Mouse (Mus musculus) embryonic facial prominence, embryonic 12.5 days (tissue): Measurements from ENCODE around the gene Cobll1. TPM values are rescaled to one million over a fixed set of nuclear protein-coding genes. Genes with fewer than 3 reads are reported as not detected.

Experiments used
- ATAC-seq: fragments of 200-750 bp; cut with Nextera tagmentation; 2 replicates; pipeline ENCODE4 v1.8.0; 2017; ENCODE audit not compliant: insufficient number of reproducible peaks, insufficient read depth, low FRiP score, low TSS enrichment
- H3K27ac ChIP-seq: fragments of 300-500 bp; sonication (generic); 2 replicates; pipeline ENCODE4 v1.5.1; 2016; ENCODE audit warnings: mild to moderate bottlenecking
- H3K27me3 ChIP-seq: fragments of 300-500 bp; sonication (generic); 2 replicates; pipeline ENCODE4 v1.6.1; 2016; ENCODE audit warnings: mild to moderate bottlenecking, moderate library complexity
- H3K36me3 ChIP-seq: fragments of 300-500 bp; sonication (generic); 2 replicates; pipeline ENCODE4 v1.6.1; 2016; ENCODE audit warnings: mild to moderate bottlenecking
- H3K4me1 ChIP-seq: fragments of 300-500 bp; sonication (generic); 2 replicates; pipeline ENCODE4 v1.6.1; 2016
- H3K4me2 ChIP-seq: fragments of 300-500 bp; sonication (generic); replicated peaks from 2 replicates; pipeline ENCODE4 v1.6.1; 2016; ENCODE audit warnings: mild to moderate bottlenecking, moderate library complexity
- H3K4me3 ChIP-seq: fragments of 300-500 bp; sonication (generic); 2 replicates; pipeline ENCODE4 v1.5.1; 2016; ENCODE audit warnings: mild to moderate bottlenecking
- H3K9ac ChIP-seq: fragments of 300-500 bp; sonication (generic); 2 replicates; pipeline ENCODE4 v1.6.1; 2016; ENCODE audit warnings: mild to moderate bottlenecking, moderate library complexity
- H3K9me3 ChIP-seq: fragments of 300-500 bp; sonication (generic); 2 replicates; pipeline ENCODE4 v1.6.1; 2016; ENCODE audit warnings: mild to moderate bottlenecking, moderate library complexity
- WGBS: fragments of 180-500 bp; shearing (Covaris S2); methylation state at CpG from one replicate; pipeline ENCODE4 v1.1.7; 2016; 5-methylcytosine and 5-hydroxymethylcytosine counted together
- polyA plus RNA-seq: library from polyadenylated mRNA; unstranded; fragments of >200 nt; fragmentation: Nextera tagmentation; extraction: Ambion mirVana; gene quantifications from 2 replicates; pipeline ENCODE4 v1.2.1, GENCODE M21; 2016

Cobll1 gene
- polyA plus RNA-seq, 1 experiment from 2014 or later, result 3.3 TPM

GRCm38 (mm10) chr2:65228426-65228825, 10.8 kb downstream of the Cobll1 start:
- no peaks in the 10 kb centered on the region for H3K27me3 ChIP-seq
- no peaks in the 10 kb centered on the region for H3K36me3 ChIP-seq
- H3K9me3 ChIP-seq, result no peaks in the 10 kb centered on the region
- no peak overlapping the region for H3K9ac ChIP-seq
- H3K4me1 ChIP-seq, result no peaks in the 10 kb centered on the region
- WGBS, result 55% methylated on average over 7 of the region's 7 CpGs
- ATAC-seq, result no peak
- no peak overlapping the region for H3K27ac ChIP-seq
- no peak overlapping the region for H3K4me3 ChIP-seq
- H3K4me2 ChIP-seq, result no peak overlapping the region

- H3K4me1 ChIP-seq, result no peaks in the 10 kb centered on the region
- WGBS, result 84% methylated on average over 2 of the region's 2 CpGs
- no peaks in the 10 kb centered on the region for H3K9me3 ChIP-seq
- H3K9ac ChIP-seq, result no peak overlapping the region
- no peak for ATAC-seq
- no peaks in the 10 kb centered on the region for H3K36me3 ChIP-seq
- no peak overlapping the region for H3K4me2 ChIP-seq
- H3K27ac ChIP-seq, result no peak overlapping the region
- no peak overlapping the region for H3K4me3 ChIP-seq
- H3K27me3 ChIP-seq, result no peaks in the 10 kb centered on the region
Measured at GRCm38 (mm10) chr2:65227898-65228290, 11.3 kb downstream of the Cobll1 start.

- ATAC-seq, result no peak
- H3K4me3 ChIP-seq, result no peak overlapping the region
- H3K9me3 ChIP-seq, result no peaks in the 10 kb centered on the region
- no peak overlapping the region for H3K9ac ChIP-seq
- 85% methylated on average over 6 of the region's 6 CpGs for WGBS
- no peaks in the 10 kb centered on the region for H3K27me3 ChIP-seq
- no peak overlapping the region for H3K27ac ChIP-seq
- H3K4me1 ChIP-seq, result no peaks in the 10 kb centered on the region
- H3K4me2 ChIP-seq, result no peak overlapping the region
- no peaks in the 10 kb centered on the region for H3K36me3 ChIP-seq
Measured at GRCm38 (mm10) chr2:65227154-65227897, 11.9 kb downstream of the Cobll1 start.

GRCm38 (mm10) chr2:65226494-65226893, 12.7 kb downstream of the Cobll1 start:
- H3K4me1 ChIP-seq, result no peaks in the 10 kb centered on the region
- no peaks in the 10 kb centered on the region for H3K36me3 ChIP-seq
- no peak for ATAC-seq
- H3K4me3 ChIP-seq, result no peak overlapping the region
- H3K27ac ChIP-seq, result no peak overlapping the region
- no peaks in the 10 kb centered on the region for H3K9me3 ChIP-seq
- H3K4me2 ChIP-seq, result no peak overlapping the region
- H3K27me3 ChIP-seq, result no peaks in the 10 kb centered on the region
- WGBS, result 87% methylated on average over 4 of the region's 4 CpGs
- no peak overlapping the region for H3K9ac ChIP-seq

GRCm38 (mm10) chr2:65223956-65224735, 15.1 kb downstream of the Cobll1 start:
- ATAC-seq, result no peak
- Histone ChIP-seq H3K27me3 (no peaks in the 10 kb centered on the region), H3K4me3 (no peak overlapping the region), H3K4me2 (no peak overlapping the region), H3K27ac (no peak overlapping the region), H3K36me3 (no peaks in the 10 kb centered on the region), H3K9me3 (no peaks in the 10 kb centered on the region), H3K9ac (no peak overlapping the region), H3K4me1 (no peaks in the 10 kb centered on the region)
- 72% methylated on average over 12 of the region's 12 CpGs for WGBS

GRCm38 (mm10) chr2:65223012-65223411, 16.2 kb downstream of the Cobll1 start:
- Histone ChIP-seq H3K4me3 (no peak overlapping the region), H3K27ac (no peak overlapping the region), H3K9me3 (no peaks in the 10 kb centered on the region), H3K4me1 (no peaks in the 10 kb centered on the region), H3K27me3 (no peaks in the 10 kb centered on the region), H3K9ac (no peak overlapping the region), H3K4me2 (no peak overlapping the region), H3K36me3 (no peaks in the 10 kb centered on the region)
- 79% methylated on average over 8 of the region's 8 CpGs for WGBS
- no peak for ATAC-seq

GRCm38 (mm10) chr2:65221646-65222045, 17.6 kb downstream of the Cobll1 start:
- Histone ChIP-seq H3K9ac (no peak overlapping the region), H3K4me2 (no peak overlapping the region), H3K4me1 (no peaks in the 10 kb centered on the region), H3K27ac (no peak overlapping the region), H3K4me3 (no peak overlapping the region), H3K9me3 (no peaks in the 10 kb centered on the region), H3K36me3 (no peaks in the 10 kb centered on the region), H3K27me3 (no peaks in the 10 kb centered on the region)
- ATAC-seq, result no peak
- 82% methylated on average over 2 of the region's 2 CpGs for WGBS

GRCm38 (mm10) chr2:65220563-65220962, 18.6 kb downstream of the Cobll1 start:
- no peak overlapping the region for H3K27ac ChIP-seq
- no peaks in the 10 kb centered on the region for H3K4me1 ChIP-seq
- no peaks in the 10 kb centered on the region for H3K27me3 ChIP-seq
- ATAC-seq, result no peak
- no peaks in the 10 kb centered on the region for H3K9me3 ChIP-seq
- H3K9ac ChIP-seq, result no peak overlapping the region
- 89% methylated on average over 1 of the region's 1 CpGs for WGBS
- no peak overlapping the region for H3K4me2 ChIP-seq
- no peaks in the 10 kb centered on the region for H3K36me3 ChIP-seq
- no peak overlapping the region for H3K4me3 ChIP-seq

GRCm38 (mm10) chr2:65219375-65220135, 19.6 kb downstream of the Cobll1 start:
- no peaks in the 10 kb centered on the region for H3K4me1 ChIP-seq

GRCm38 (mm10) chr2:65218318-65218717, 20.9 kb downstream of the Cobll1 start:
- H3K9ac ChIP-seq, result no peak overlapping the region
- WGBS, result 89% methylated on average over 9 of the region's 9 CpGs
- H3K36me3 ChIP-seq, result no peaks in the 10 kb centered on the region
- H3K4me1 ChIP-seq, result no peaks in the 10 kb centered on the region
- H3K9me3 ChIP-seq, result no peaks in the 10 kb centered on the region
- no peak for ATAC-seq
- no peaks in the 10 kb centered on the region for H3K27me3 ChIP-seq
- H3K4me3 ChIP-seq, result no peak overlapping the region
- no peak overlapping the region for H3K27ac ChIP-seq
- H3K4me2 ChIP-seq, result no peak overlapping the region

More at GRCm38 (mm10) chr2:65219375-65220135, 19.6 kb downstream of the Cobll1 start:
- no peak overlapping the region for H3K9ac ChIP-seq
- no peak overlapping the region for H3K27ac ChIP-seq
- no peaks in the 10 kb centered on the region for H3K27me3 ChIP-seq
- H3K36me3 ChIP-seq, result no peaks in the 10 kb centered on the region
- ATAC-seq, result no peak
- no peak overlapping the region for H3K4me3 ChIP-seq
- no peaks in the 10 kb centered on the region for H3K9me3 ChIP-seq
- H3K4me2 ChIP-seq, result no peak overlapping the region
- 81% methylated on average over 11 of the region's 11 CpGs for WGBS

- H3K27ac ChIP-seq, result no peak overlapping the region
- no peak overlapping the region for H3K4me3 ChIP-seq
- H3K9ac ChIP-seq, result no peak overlapping the region
- 95% methylated on average over 6 of the region's 6 CpGs for WGBS
- H3K36me3 ChIP-seq, result no peaks in the 10 kb centered on the region
- H3K4me2 ChIP-seq, result no peak overlapping the region
- no peaks in the 10 kb centered on the region for H3K9me3 ChIP-seq
- H3K27me3 ChIP-seq, result no peaks in the 10 kb centered on the region
- H3K4me1 ChIP-seq, result no peaks in the 10 kb centered on the region
- ATAC-seq, result no peak
Measured at GRCm38 (mm10) chr2:65217677-65218076, 21.5 kb downstream of the Cobll1 start.
